Mouse (Mus musculus): ENCODE results near the gene Gna15. TPM values are rescaled to one million over a fixed set of nuclear protein-coding genes. Genes with fewer than 3 reads are reported as not detected.

The Gna15 gene
- polyA plus RNA-seq, 2 experiments: 3.2 to 4.6 TPM

GRCm38 (mm10) chr10:81564734-81565133 is 40.7 kb upstream of the Gna15 start:
- H3K9ac ChIP-seq (replicated peaks): no peak overlapping the region
- H3K27ac ChIP-seq: no peak overlapping the region
- no peaks in the 10 kb centered on the region for H3K9me3 ChIP-seq (ENCODE audit: control insufficient read depth, low read length)
- DNase-seq (ENCODE audit: low read depth in 3 of 3, low spot score in 3 of 3) (no peak), ATAC-seq (ENCODE audit: insufficient read depth) (no peak)
- no peak overlapping the region for H3K4me2 ChIP-seq (ENCODE audit: low read depth)
- H3K27me3 ChIP-seq (ENCODE audit: control insufficient read depth, insufficient read depth, low read length): no peaks in the 10 kb centered on the region
- TF ChIP-seq EP300 (IDR thresholded peaks at IDR 0.05; ENCODE audit: low read depth) (no peak), CTCF (IDR thresholded peaks at IDR 0.05; ENCODE audit: low read depth) (peak; percentile 94)
- peaks cover 12% of the 10 kb centered on the region for H3K36me3 ChIP-seq (replicated peaks; ENCODE audit: control insufficient read depth, insufficient read depth, low read depth)
- WGBS (ENCODE audit: insufficient replicate concordance): 53% methylated on average over 10 of the region's 10 CpGs
- no peak overlapping the region for H3K4me3 ChIP-seq (ENCODE audit: insufficient read depth in 1 of 2, low read depth in 2 of 2, low read length in 2 of 2)
- H3K4me1 ChIP-seq (replicated peaks; ENCODE audit: control insufficient read depth in 2 of 2, insufficient read depth in 2 of 2, low read length in 1 of 2): peaks cover 7 to 22% of the 10 kb centered on the region in 2 experiments

- 32% methylated on average over 10 of the region's 10 CpGs for WGBS (ENCODE audit: insufficient replicate concordance)
- H3K36me3 ChIP-seq (replicated peaks; ENCODE audit: control insufficient read depth, insufficient read depth, low read depth): peaks cover 12% of the 10 kb centered on the region
- H3K27me3 ChIP-seq (ENCODE audit: control insufficient read depth, insufficient read depth, low read length): no peaks in the 10 kb centered on the region
- no peaks in the 10 kb centered on the region for H3K9me3 ChIP-seq (ENCODE audit: control insufficient read depth, low read length)
- DNase-seq (ENCODE audit: low read depth in 3 of 3, low spot score in 3 of 3) (no peak), ATAC-seq (ENCODE audit: insufficient read depth) (no peak)
- H3K4me1 ChIP-seq (replicated peaks; ENCODE audit: control insufficient read depth in 2 of 2, insufficient read depth in 2 of 2, low read length in 1 of 2): peaks cover 7 to 22% of the 10 kb centered on the region in 2 experiments
- no peak overlapping the region for H3K4me3 ChIP-seq (ENCODE audit: insufficient read depth in 1 of 2, low read depth in 2 of 2, low read length in 2 of 2)
- H3K27ac ChIP-seq: no peak overlapping the region
- no peak overlapping the region for H3K9ac ChIP-seq (replicated peaks)
- H3K4me2 ChIP-seq (ENCODE audit: low read depth): peak overlapping the region; percentile 20; the same call in 1 of the 2 replicates
- TF ChIP-seq CTCF (IDR thresholded peaks at IDR 0.05; ENCODE audit: low read depth) (no peak), EP300 (IDR thresholded peaks at IDR 0.05; ENCODE audit: low read depth) (no peak)
Measured at GRCm38 (mm10) chr10:81564216-81564615, 40.2 kb upstream of the Gna15 start.

GRCm38 (mm10) chr10:81563481-81563880 is 39.5 kb upstream of the Gna15 start:
- Histone ChIP-seq H3K4me1 (replicated peaks; ENCODE audit: control insufficient read depth in 2 of 2, insufficient read depth in 2 of 2, low read length in 1 of 2) (peaks cover 9 to 26% of the 10 kb centered on the region in 2 experiments), H3K9ac (replicated peaks) (no peak overlapping the region), H3K27me3 (ENCODE audit: control insufficient read depth, insufficient read depth, low read length) (no peaks in the 10 kb centered on the region), H3K9me3 (ENCODE audit: control insufficient read depth, low read length) (no peaks in the 10 kb centered on the region), H3K27ac (no peak overlapping the region; the same call in 1 of the 2 replicates), H3K4me2 (ENCODE audit: low read depth) (no peak overlapping the region), H3K36me3 (replicated peaks; ENCODE audit: control insufficient read depth, insufficient read depth, low read depth) (peaks cover 12% of the 10 kb centered on the region), H3K4me3 (ENCODE audit: insufficient read depth in 1 of 2, low read depth in 2 of 2, low read length in 2 of 2) (no peak overlapping the region)
- ATAC-seq (ENCODE audit: insufficient read depth): no peak
- no peak for TF ChIP-seq CTCF (IDR thresholded peaks at IDR 0.05; ENCODE audit: low read depth)
- TF ChIP-seq EP300 (IDR thresholded peaks at IDR 0.05; ENCODE audit: low read depth): no peak
- no peak for DNase-seq (ENCODE audit: low read depth in 3 of 3, low spot score in 3 of 3)
- 22% methylated on average over 6 of the region's 6 CpGs for WGBS (ENCODE audit: insufficient replicate concordance)

GRCm38 (mm10) chr10:81562411-81562810 is 38.4 kb upstream of the Gna15 start:
- ATAC-seq (ENCODE audit: insufficient read depth): no peak
- Histone ChIP-seq H3K9me3 (ENCODE audit: control insufficient read depth, low read length) (no peaks in the 10 kb centered on the region), H3K4me2 (ENCODE audit: low read depth) (no peak overlapping the region), H3K27ac (no peak overlapping the region), H3K4me3 (ENCODE audit: insufficient read depth in 1 of 2, low read depth in 2 of 2, low read length in 2 of 2) (no peak overlapping the region), H3K36me3 (replicated peaks; ENCODE audit: control insufficient read depth, insufficient read depth, low read depth) (peaks cover 12% of the 10 kb centered on the region), H3K27me3 (ENCODE audit: control insufficient read depth, insufficient read depth, low read length) (no peaks in the 10 kb centered on the region), H3K4me1 (replicated peaks; ENCODE audit: control insufficient read depth in 2 of 2, insufficient read depth in 2 of 2, low read length in 1 of 2) (peaks cover 9 to 23% of the 10 kb centered on the region in 2 experiments), H3K9ac (replicated peaks) (no peak overlapping the region)
- 74% methylated on average over 6 of the region's 6 CpGs for WGBS (ENCODE audit: insufficient replicate concordance)
- TF ChIP-seq CTCF (IDR thresholded peaks at IDR 0.05; ENCODE audit: low read depth): no peak
- no peak for TF ChIP-seq EP300 (IDR thresholded peaks at IDR 0.05; ENCODE audit: low read depth)
- no peak for DNase-seq (ENCODE audit: low read depth in 3 of 3, low spot score in 3 of 3)

- 2% methylated on average over 16 of the region's 16 CpGs for WGBS (ENCODE audit: insufficient replicate concordance)
- ATAC-seq (ENCODE audit: insufficient read depth) (peak; percentile 9; the same call in 1 of the 2 replicates), DNase-seq (ENCODE audit: low read depth in 3 of 3, low spot score in 3 of 3) (no peak)
- Histone ChIP-seq H3K27me3 (ENCODE audit: control insufficient read depth, insufficient read depth, low read length) (no peaks in the 10 kb centered on the region), H3K27ac (peak overlapping the region; percentile 15; the same call in 1 of the 2 replicates), H3K4me1 (replicated peaks; ENCODE audit: control insufficient read depth in 2 of 2, insufficient read depth in 2 of 2, low read length in 1 of 2) (peaks cover 9 to 23% of the 10 kb centered on the region in 2 experiments), H3K36me3 (replicated peaks; ENCODE audit: control insufficient read depth, insufficient read depth, low read depth) (peaks cover 10% of the 10 kb centered on the region), H3K9me3 (ENCODE audit: control insufficient read depth, low read length) (no peaks in the 10 kb centered on the region), H3K4me2 (ENCODE audit: low read depth) (peak overlapping the region; percentile 88), H3K4me3 (ENCODE audit: insufficient read depth in 1 of 2, low read depth in 2 of 2, low read length in 2 of 2) (peak overlapping the region; percentile 67 to 74), H3K9ac (replicated peaks) (peak overlapping the region; percentile 87)
- no peak for TF ChIP-seq EP300 (IDR thresholded peaks at IDR 0.05; ENCODE audit: low read depth)
- TF ChIP-seq CTCF (IDR thresholded peaks at IDR 0.05; ENCODE audit: low read depth): no peak
Measured at GRCm38 (mm10) chr10:81560719-81561459, 36.9 kb upstream of the Gna15 start.
